Mouse (Mus musculus) left cerebral cortex, postnatal 14 days (tissue): ENCODE results near the gene Wnt5b. TPM values are rescaled to one million over a fixed set of nuclear protein-coding genes. Genes with fewer than 3 reads are reported as not detected.
"Not testable (repeated sequence)": the region's sequence is repeated elsewhere in the genome, so short reads cannot be mapped to it uniquely, and the experiment has no call there.

Experiments
- DNase-seq, 2 experiments: peaks; one replicate each; pipeline ENCODE4 v3.0.0; 2021 to 2022; ENCODE audit warnings: low spot score in 2 of 2, mixed read lengths in 1 of 2
- intact Hi-C: fragments of 180-260 bp; cut with DNase I; formaldehyde crosslinking; loops from one replicate; pipeline ENCODE4 v1.15.1; 2025
- total RNA-seq, 2 experiments: library from RNA; stranded (reverse); gene quantifications; 2 replicates each; pipeline ENCODE4 v1.2.3; 2021

The Wnt5b gene
- total RNA-seq, 2 experiments from 2014 or later: 1.4 to 1.5 TPM

- DNase-seq: no peak
- intact Hi-C loops: loop anchor here (2.0 to 10.0 kb wide), 2 partner anchors 218 to 274 kb away; no protein-coding TSS in a partner anchor
These were observed 53.1 kb downstream of the Wnt5b start for GRCm38 (mm10) chr6:119491006-119491405.

DNA sequence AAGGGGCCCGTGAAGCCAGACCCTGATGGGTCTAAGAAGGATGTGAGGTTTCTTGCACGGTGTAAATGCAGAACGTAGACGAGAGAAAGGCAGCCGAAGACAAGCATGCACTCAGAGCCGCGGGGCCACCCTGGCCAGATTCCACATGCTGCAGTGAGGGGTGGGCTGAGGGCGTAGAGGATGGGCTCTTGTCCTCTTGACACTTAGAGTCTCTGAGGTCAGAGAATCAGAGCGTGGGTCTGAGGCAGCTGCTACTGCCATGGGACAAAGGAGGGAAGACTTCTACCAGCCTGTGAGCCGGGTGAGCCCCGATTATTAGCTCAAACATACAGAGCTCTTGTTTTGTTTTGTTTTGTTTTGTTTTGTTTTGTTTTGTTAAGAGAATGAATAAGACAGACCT, 53.6 kb downstream of the Wnt5b start:
- intact Hi-C loops: loop anchor here (2.0 to 10.0 kb wide), 2 partner anchors 218 to 274 kb away; no protein-coding TSS in a partner anchor
- DNase-seq: no peak

DNA sequence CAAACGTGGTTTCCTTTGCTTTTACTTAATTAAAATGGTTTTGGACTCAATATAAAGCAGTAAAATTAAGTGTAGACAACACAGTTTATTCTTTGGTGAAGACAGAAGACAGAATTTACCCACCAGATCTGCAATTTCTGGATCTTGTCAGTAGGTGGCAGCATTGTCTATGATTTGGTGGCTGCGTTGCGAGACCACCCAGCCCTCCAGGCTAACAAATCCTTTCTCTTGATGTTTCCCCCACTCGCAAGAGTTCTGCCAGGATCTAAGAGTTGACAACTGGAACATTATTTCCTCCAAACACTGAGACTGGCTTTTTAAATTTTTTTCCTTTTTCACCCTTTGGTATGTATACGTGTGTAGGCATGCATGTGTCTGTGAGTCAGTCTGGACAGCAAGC, 54.4 kb downstream of the Wnt5b start:
- intact Hi-C loops: loop anchor here (2.0 to 10.0 kb wide), 8 partner anchors 219 to 805 kb away; partner anchors contain the start of genes B4galnt3, D330020A13Rik, Rad52 and Wnk1
- peak in 1 of 2 experiments; percentile 59 for DNase-seq

- intact Hi-C loops: loop anchor here (5.0 to 10.0 kb wide), 6 partner anchors 307 to 807 kb away; partner anchors contain the start of genes B4galnt3, D330020A13Rik, Rad52 and Wnk1
- no peak for DNase-seq
These were observed 56.5 kb downstream of the Wnt5b start for GRCm38 (mm10) chr6:119487619-119488018.

- intact Hi-C loops: loop anchor here (5.0 to 10.0 kb wide), 6 partner anchors 308 to 808 kb away; partner anchors contain the start of genes B4galnt3, D330020A13Rik, Rad52 and Wnk1
- no peak for DNase-seq
These were observed 57.1 kb downstream of the Wnt5b start for GRCm38 (mm10) chr6:119487085-119487458.

- no peak for DNase-seq
- intact Hi-C loops: loop anchor here (5.0 to 10.0 kb wide), 6 partner anchors 308 to 808 kb away; partner anchors contain the start of genes B4galnt3, D330020A13Rik, Rad52 and Wnk1
These were observed 57.6 kb downstream of the Wnt5b start for GRCm38 (mm10) chr6:119486381-119487084.

DNA sequence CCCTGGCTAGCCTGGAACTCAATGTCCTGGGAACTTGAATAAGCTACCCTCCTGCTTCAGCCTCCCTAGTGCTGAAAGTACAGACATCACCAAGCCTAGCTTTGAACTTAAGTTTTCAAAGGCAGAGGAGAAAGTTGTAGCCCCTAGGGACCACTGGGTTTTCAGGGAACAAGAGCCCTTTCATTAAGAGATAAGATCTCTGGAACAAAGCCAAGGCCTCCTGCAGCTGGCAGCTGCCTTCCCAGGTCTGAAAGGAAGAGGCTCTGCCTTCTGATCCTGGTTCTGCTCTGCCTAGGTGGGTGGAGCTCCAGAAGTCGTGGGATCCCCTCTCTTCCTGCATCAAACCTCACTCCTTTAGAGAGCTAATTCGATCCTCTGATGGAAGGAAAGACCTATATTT, 58.7 kb downstream of the Wnt5b start:
- intact Hi-C loops: loop anchor here (5.0 to 10.0 kb wide), 6 partner anchors 309 to 809 kb away; partner anchors contain the start of genes B4galnt3, D330020A13Rik, Rad52 and Wnk1
- DNase-seq: no peak

DNA sequence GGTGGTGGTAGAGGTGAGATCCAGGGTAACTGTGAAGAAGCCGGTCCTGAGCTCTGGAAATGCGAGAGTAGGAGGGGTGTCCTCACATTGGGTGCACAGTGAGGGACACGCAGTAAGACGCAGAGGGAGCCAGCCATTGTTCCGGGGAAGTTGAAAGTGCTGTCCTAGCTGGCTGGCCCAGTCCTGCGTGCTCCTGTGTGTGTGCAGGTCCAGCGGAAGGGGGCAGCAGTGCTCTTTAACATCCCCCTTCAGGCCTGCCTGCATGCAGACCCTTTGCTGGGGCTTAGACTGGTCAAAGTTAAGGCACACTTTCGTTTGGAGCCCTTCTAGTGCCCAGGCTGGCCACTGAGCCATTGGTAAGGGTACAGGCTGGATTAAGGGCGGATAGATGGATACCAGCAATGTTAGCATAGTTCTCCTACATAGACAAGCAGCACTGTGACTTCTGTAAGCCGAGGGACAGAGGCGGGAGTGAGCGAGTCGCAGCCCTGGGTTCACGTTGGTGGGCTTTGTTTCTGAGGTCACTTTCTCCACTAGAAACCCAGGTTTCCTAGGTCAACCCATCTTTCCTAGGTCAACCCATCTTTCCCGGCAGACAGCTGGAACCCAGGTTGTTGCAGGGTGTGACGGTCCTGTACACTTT, 61.1 kb downstream of the Wnt5b start:
- intact Hi-C loops: loop anchor here (10.0 kb wide), 3 partner anchors 312 to 812 kb away; partner anchors contain the start of genes B4galnt3 and D330020A13Rik
- peak; percentile 40 to 50 for DNase-seq

- not testable (repeated sequence) for DNase-seq
- intact Hi-C loops: loop anchor here (10.0 kb wide), 3 partner anchors 313 to 813 kb away; partner anchors contain the start of genes B4galnt3 and D330020A13Rik
These were observed 62.3 kb downstream of the Wnt5b start for GRCm38 (mm10) chr6:119481741-119482390.

GRCm38 (mm10) chr6:119480706-119481331, 63.3 kb downstream of the Wnt5b start:
- peak in 1 of 2 experiments; percentile 34 for DNase-seq
- intact Hi-C loops: loop anchor here (10.0 kb wide), 3 partner anchors 314 to 814 kb away; partner anchors contain the start of genes B4galnt3 and D330020A13Rik

GRCm38 (mm10) chr6:119479876-119480705, 64.1 kb downstream of the Wnt5b start:
- intact Hi-C loops: loop anchor here (10.0 kb wide), 3 partner anchors 315 to 815 kb away; partner anchors contain the start of genes B4galnt3 and D330020A13Rik

GRCm38 (mm10) chr6:119479343-119479875, 64.7 kb downstream of the Wnt5b start, which contains the start of gene Fbxl14:
Fbxl14 (plus strand) TSS chr6:119479668.
- DNase-seq: no peak
- intact Hi-C loops: no loop called here

More at GRCm38 (mm10) chr6:119479876-119480705, 64.1 kb downstream of the Wnt5b start:
- peak; percentile 50 to 72 for DNase-seq

DNA sequence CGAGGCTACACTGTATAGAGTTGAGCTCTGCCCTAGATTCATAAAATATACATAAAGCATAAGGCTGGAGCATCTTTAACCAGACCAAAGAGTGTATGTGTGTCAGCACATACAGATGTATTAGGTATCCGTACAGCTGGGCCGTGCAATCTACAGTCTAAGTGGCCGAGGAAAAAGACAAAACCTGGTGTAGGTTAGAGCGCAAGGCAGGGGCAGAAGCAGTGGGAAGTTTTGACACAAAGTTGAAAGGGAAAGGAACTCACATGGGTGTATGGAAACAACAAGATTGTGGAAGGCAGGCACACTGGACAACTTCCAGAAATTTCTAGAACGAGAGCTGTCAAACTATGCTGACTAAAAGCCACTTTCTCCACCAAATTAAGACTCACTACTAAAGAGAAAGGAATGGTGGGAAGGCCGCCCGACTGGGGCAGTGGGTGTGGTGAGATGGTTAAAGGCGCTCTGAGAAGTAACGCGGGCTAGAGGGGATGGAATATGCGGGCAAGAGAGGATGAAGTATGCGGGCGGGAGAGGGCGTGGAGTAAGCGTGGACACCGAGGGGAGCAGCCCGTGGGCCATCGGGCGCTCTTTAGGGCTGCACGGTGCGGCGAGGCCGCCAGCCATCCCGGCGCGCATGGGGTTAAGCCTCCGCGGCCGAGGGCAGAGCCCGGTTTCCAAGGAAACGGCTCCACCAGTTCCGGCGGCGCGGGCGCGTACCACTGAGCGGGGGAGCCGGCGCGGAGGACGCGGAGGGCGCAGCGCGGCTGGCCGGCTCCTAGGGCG, 65.4 kb downstream of the Wnt5b start:
- intact Hi-C loops: no loop called here
- peak; percentile 78 to 86 for DNase-seq

DNA sequence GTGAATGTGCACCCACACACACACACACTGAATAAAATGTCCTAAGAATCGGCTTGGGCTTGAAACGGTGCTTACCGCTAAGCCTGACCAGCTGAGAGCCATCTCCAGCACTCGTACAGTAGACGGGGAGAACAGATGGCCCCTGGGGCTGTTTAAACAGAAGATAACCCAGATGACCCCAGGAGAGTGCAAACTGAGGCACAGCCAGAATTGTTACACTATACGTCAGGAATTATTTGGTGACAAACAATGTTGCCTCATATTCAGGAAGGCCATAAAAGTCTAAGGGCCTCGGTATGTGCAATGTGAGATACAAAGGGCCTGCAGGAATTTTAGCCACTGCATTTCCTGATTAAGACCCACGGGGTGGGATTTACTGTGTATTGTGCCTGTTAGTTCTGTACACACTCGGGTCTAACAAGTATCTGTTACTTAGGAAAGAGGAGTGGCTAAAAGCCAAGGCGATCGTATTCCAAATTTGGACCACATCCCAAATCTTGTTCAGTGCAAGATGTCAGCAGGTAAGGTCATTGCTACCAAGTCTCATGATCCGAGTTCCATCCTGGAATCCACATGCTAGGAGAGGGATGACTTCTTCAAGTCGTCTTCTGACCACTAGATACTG, 66.3 kb downstream of the Wnt5b start:
- DNase-seq: no peak
- intact Hi-C loops: no loop called here

GRCm38 (mm10) chr6:119475988-119476387, 68.2 kb downstream of the Wnt5b start:
- intact Hi-C loops: no loop called here
- no peak for DNase-seq

GRCm38 (mm10) chr6:119473992-119474391, 70.2 kb downstream of the Wnt5b start:
- no peak for DNase-seq
- intact Hi-C loops: no loop called here
